ENCODE assay signal across 7 mouse cellular contexts in the genomic region with DNA sequence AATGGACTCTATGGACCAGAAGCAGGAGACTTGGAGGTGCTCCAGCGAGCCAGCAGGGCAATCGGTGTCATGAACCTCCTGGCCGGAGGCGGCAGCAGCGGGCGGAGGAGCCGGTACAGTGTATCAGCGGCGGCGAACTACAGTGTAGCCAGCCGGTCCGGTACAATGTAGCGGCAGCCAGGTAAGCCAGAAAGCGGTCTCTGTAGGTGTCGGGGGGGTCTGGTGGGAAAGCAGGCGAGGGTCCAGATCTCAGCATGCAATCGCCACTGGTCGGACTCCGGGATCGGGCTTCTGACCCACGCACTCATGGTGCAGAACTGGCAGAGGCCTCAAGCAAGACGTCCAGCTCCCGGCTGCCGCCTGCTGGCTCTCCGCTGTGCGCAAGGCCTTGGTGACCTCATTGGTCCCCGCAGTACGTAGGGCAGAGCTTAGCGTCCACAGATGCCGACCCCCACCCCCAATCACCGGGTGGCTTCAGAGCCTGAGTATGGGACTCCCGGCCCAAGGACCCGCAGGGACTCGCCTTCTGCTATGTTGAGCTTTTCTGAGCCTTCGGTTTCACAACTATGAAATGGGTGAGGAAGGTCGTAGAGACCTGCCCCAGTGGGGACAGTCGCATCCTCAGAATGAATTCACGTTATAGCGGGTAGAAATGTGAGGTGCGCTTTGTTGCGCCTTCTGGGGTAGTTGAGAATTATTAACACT. TPM values are rescaled to one million over a fixed set of nuclear protein-coding genes. Genes with fewer than 3 reads are reported as not detected.
DNase-seq lines count a peak whose midpoint lies in the region; ATAC-seq and TF ChIP-seq lines count a peak whose summit lies in the region.

No protein-coding gene starts in this region.

- 1% methylated on average over 41 of the region's 41 CpGs for WGBS in embryonic facial prominence, embryonic 10.5 days
- under 1% methylated on average over 41 of the region's 41 CpGs for WGBS in intestine, postnatal 0 days
- 1% methylated on average over 41 of the region's 41 CpGs for WGBS in midbrain, embryonic 12.5 days
- WGBS in small intestine, adult 2 months, result under 1% methylated on average over 41 of the region's 41 CpGs

- no peaks in the 10 kb centered on the region for H3K9me3 ChIP-seq in embryonic facial prominence, embryonic 10.5 days
- no peaks in the 10 kb centered on the region for H3K9me3 ChIP-seq in intestine, postnatal 0 days (ENCODE audit: control insufficient read depth)
- no peaks in the 10 kb centered on the region for H3K9me3 ChIP-seq in midbrain, embryonic 12.5 days

- TF ChIP-seq CTCF in intestine, postnatal 0 days (IDR thresholded peaks at IDR 0.05; ENCODE audit: low read depth), result peak; percentile 82
- peak; percentile 87 for TF ChIP-seq CTCF in small intestine, adult 2 months (IDR thresholded peaks at IDR 0.05; ENCODE audit: extremely low read depth, insufficient read length, insufficient replicate concordance, low read depth, low read length)

- TF ChIP-seq POLR2A in small intestine, adult 2 months (IDR thresholded peaks at IDR 0.05; ENCODE audit: low read depth, low read length), result no peak; the same call in 1 of the 2 replicates

- peak overlapping the region; percentile 73 for H3K4me2 ChIP-seq in intestine, postnatal 0 days (replicated peaks; ENCODE audit: low read depth)
- H3K4me2 ChIP-seq in midbrain, embryonic 12.5 days (replicated peaks), result peak overlapping the region; percentile 70

- intact Hi-C loops in left cerebral cortex, postnatal 4 days (cut with DNase I), result no loop called here

- peak overlapping the region; percentile 96 for H3K27ac ChIP-seq in embryonic facial prominence, embryonic 10.5 days (replicated peaks)
- H3K27ac ChIP-seq in intestine, postnatal 0 days (ENCODE audit: low read depth, low read length), result peak overlapping the region; percentile 68
- H3K27ac ChIP-seq in midbrain, embryonic 12.5 days (replicated peaks), result peak overlapping the region; percentile 77
- H3K27ac ChIP-seq in small intestine, adult 2 months (ENCODE audit: insufficient read depth, low read depth, low read length), result peak overlapping the region; percentile 63

- peaks cover 12% of the 10 kb centered on the region for H3K4me1 ChIP-seq in embryonic facial prominence, embryonic 10.5 days
- no peaks in the 10 kb centered on the region for H3K4me1 ChIP-seq in intestine, postnatal 0 days (replicated peaks; ENCODE audit: control insufficient read depth, insufficient read depth, low read length)
- peaks cover 11% of the 10 kb centered on the region for H3K4me1 ChIP-seq in midbrain, embryonic 12.5 days
- peaks cover 8% of the 10 kb centered on the region for H3K4me1 ChIP-seq in small intestine, adult 2 months (ENCODE audit: control insufficient read depth, insufficient read depth, insufficient read length, low read length)

- ATAC-seq in intestine, postnatal 0 days, result peak; percentile 86
- peak; percentile 92 for ATAC-seq in midbrain, embryonic 12.5 days (ENCODE audit: low FRiP score, low read depth)

- peak overlapping the region; percentile 78 for H3K4me3 ChIP-seq in embryonic facial prominence, embryonic 10.5 days
- peak overlapping the region; percentile 74 for H3K4me3 ChIP-seq in intestine, postnatal 0 days (ENCODE audit: low read depth, low read length)
- peak overlapping the region; percentile 73 for H3K4me3 ChIP-seq in midbrain, embryonic 12.5 days
- peak overlapping the region; percentile 83 for H3K4me3 ChIP-seq in small intestine, adult 2 months (ENCODE audit: low read depth, low read length)

- H3K27me3 ChIP-seq in embryonic facial prominence, embryonic 10.5 days (replicated peaks; ENCODE audit: low read depth, poor library complexity, severe bottlenecking), result no peaks in the 10 kb centered on the region
- H3K27me3 ChIP-seq in intestine, postnatal 0 days (replicated peaks; ENCODE audit: control insufficient read depth, insufficient read depth, low read length), result no peaks in the 10 kb centered on the region
- H3K27me3 ChIP-seq in midbrain, embryonic 12.5 days, result no peaks in the 10 kb centered on the region
- no peaks in the 10 kb centered on the region for H3K27me3 ChIP-seq in small intestine, adult 2 months (ENCODE audit: control insufficient read depth, insufficient read depth, low read length)

- peak overlapping the region; percentile 75 for H3K9ac ChIP-seq in intestine, postnatal 0 days (ENCODE audit: low read depth, low read length)
- H3K9ac ChIP-seq in midbrain, embryonic 12.5 days (replicated peaks), result peak overlapping the region; percentile 77

- DNase-seq in adrenal gland, postnatal 10 days, result peak; percentile 98
- DNase-seq in embryonic facial prominence, embryonic 10.5 days (ENCODE audit: low spot score), result peak; percentile 93
- peak; percentile 59 for DNase-seq in gonadal fat pad, adult 2 months (ENCODE audit: low read depth)
- DNase-seq in left cerebral cortex, postnatal 4 days, result peak; percentile 96

- H3K36me3 ChIP-seq in embryonic facial prominence, embryonic 10.5 days (replicated peaks), result peaks cover 19% of the 10 kb centered on the region
- no peaks in the 10 kb centered on the region for H3K36me3 ChIP-seq in intestine, postnatal 0 days (ENCODE audit: control insufficient read depth, insufficient read depth)
- no peaks in the 10 kb centered on the region for H3K36me3 ChIP-seq in midbrain, embryonic 12.5 days
- H3K36me3 ChIP-seq in small intestine, adult 2 months (ENCODE audit: control insufficient read depth, insufficient read depth, low read length), result no peaks in the 10 kb centered on the region

RNA-seq across cellular contexts. Expression of gene Def8, which starts 19.7 kb away (rescaled TPM):
- total RNA-seq in adrenal gland, postnatal 10 days (2021), result 10 to 100 TPM; 33.2 to 40.3 TPM
- 43.5 and 44.5 TPM in 2 replicates for polyA plus RNA-seq in embryonic facial prominence, embryonic 10.5 days (2016; fragmentation: Nextera tagmentation; extraction: Ambion mirVana)
- 42.0 and 45.1 TPM in 2 replicates for polyA plus RNA-seq in gonadal fat pad, adult 2 months (2012; rRNA removed)
- polyA plus RNA-seq in intestine, postnatal 0 days (2015; fragmentation: Nextera tagmentation; extraction: Ambion mirVana), result 16.6 and 18.4 TPM in 2 replicates
- total RNA-seq in left cerebral cortex, postnatal 4 days (2021), result 10 to 100 TPM; 68.3 to 70.1 TPM
- polyA plus RNA-seq in midbrain, embryonic 12.5 days (2016; fragmentation: Nextera tagmentation; extraction: Ambion mirVana), result 37.3 and 44.0 TPM in 2 replicates
- 14.9 and 18.4 TPM in 2 replicates for polyA plus RNA-seq in small intestine, adult 2 months (2012; rRNA removed)

RNA-seq across cellular contexts. Expression of gene Tubb3, which starts 31.8 kb away (rescaled TPM):
- total RNA-seq in adrenal gland, postnatal 10 days (2021), result 10 to 100 TPM; 29.3 to 74.9 TPM
- 223 and 230 TPM in 2 replicates for polyA plus RNA-seq in embryonic facial prominence, embryonic 10.5 days (2016; fragmentation: Nextera tagmentation; extraction: Ambion mirVana)
- 0.42 and 0.97 TPM in 2 replicates for polyA plus RNA-seq in gonadal fat pad, adult 2 months (2012; rRNA removed)
- polyA plus RNA-seq in intestine, postnatal 0 days (2015; fragmentation: Nextera tagmentation; extraction: Ambion mirVana), result 22.5 and 23.9 TPM in 2 replicates
- total RNA-seq in left cerebral cortex, postnatal 4 days (2021), result 1,000 to 10,000 TPM; 2,432 to 2,471 TPM
- polyA plus RNA-seq in midbrain, embryonic 12.5 days (2016; fragmentation: Nextera tagmentation; extraction: Ambion mirVana), result 1,098 and 1,155 TPM in 2 replicates
- polyA plus RNA-seq in small intestine, adult 2 months (2012; rRNA removed), result 5.5 and 9.5 TPM in 2 replicates

RNA-seq across cellular contexts. Expression of gene Afg3l1, which starts 34.7 kb away (rescaled TPM):
- 10 to 100 TPM; 66.9 to 70.8 TPM for total RNA-seq in adrenal gland, postnatal 10 days (2021)
- 68.1 and 69.2 TPM in 2 replicates for polyA plus RNA-seq in embryonic facial prominence, embryonic 10.5 days (2016; fragmentation: Nextera tagmentation; extraction: Ambion mirVana)
- polyA plus RNA-seq in gonadal fat pad, adult 2 months (2012; rRNA removed), result 29.6 and 31.1 TPM in 2 replicates
- polyA plus RNA-seq in intestine, postnatal 0 days (2015; fragmentation: Nextera tagmentation; extraction: Ambion mirVana), result 30.8 and 34.7 TPM in 2 replicates
- 10 to 100 TPM; 48.3 to 56.9 TPM for total RNA-seq in left cerebral cortex, postnatal 4 days (2021)
- 63.0 and 72.2 TPM in 2 replicates for polyA plus RNA-seq in midbrain, embryonic 12.5 days (2016; fragmentation: Nextera tagmentation; extraction: Ambion mirVana)
- 10.5 and 16.6 TPM in 2 replicates for polyA plus RNA-seq in small intestine, adult 2 months (2012; rRNA removed)

RNA-seq across cellular contexts. Expression of gene Mc1r, which starts 36.1 kb away (rescaled TPM):
- not detected for total RNA-seq in adrenal gland, postnatal 10 days (2021)
- not detected in 2 replicates for polyA plus RNA-seq in embryonic facial prominence, embryonic 10.5 days (2016; fragmentation: Nextera tagmentation; extraction: Ambion mirVana)
- polyA plus RNA-seq in gonadal fat pad, adult 2 months (2012; rRNA removed), result not detected in 2 replicates
- polyA plus RNA-seq in intestine, postnatal 0 days (2015; fragmentation: Nextera tagmentation; extraction: Ambion mirVana), result not detected in 2 replicates
- total RNA-seq in left cerebral cortex, postnatal 4 days (2021), result not detected
- 0.09 and 0.24 TPM in 2 replicates for polyA plus RNA-seq in midbrain, embryonic 12.5 days (2016; fragmentation: Nextera tagmentation; extraction: Ambion mirVana)
- not detected in 2 replicates for polyA plus RNA-seq in small intestine, adult 2 months (2012; rRNA removed)

Comparison
In these comparisons a context has a peak if more than half of its experiments do, and no peak if none do; other contexts are left out.
1. Peak in every context shown above with its lines: DNase-seq, ATAC-seq, H3K4me3 ChIP-seq and H3K27ac ChIP-seq.